Mouse (Mus musculus) telencephalon, adult 2 months (tissue): ENCODE measurements around the gene Cpsf6.

Experiments
- DNase-seq: peaks from one replicate; pipeline ENCODE4 v3.0.0-alpha.2; 2011; ENCODE audit warnings: low read depth, low spot score

Gene Cpsf6

DNA sequence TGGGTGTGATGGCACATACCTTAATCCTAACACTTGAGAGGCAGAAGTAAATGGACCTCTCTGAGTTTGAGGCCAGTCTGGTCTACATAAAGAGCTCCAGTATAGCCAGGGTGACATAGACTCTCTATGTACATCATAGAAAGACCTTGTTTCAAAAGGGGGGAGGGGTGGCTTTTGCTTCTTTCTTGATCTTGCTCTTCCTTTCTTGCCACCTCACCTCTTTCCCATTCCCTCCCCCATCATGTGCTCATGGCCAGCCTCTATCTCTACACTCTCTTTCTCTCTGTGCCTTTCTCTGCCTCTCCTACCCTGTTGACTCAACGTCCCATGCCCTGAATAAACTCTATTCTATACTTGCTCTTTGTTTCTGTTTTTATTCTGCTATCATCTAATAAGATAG lies 6.4 kb upstream of the Cpsf6 start:
- DNase-seq: no peak

DNA sequence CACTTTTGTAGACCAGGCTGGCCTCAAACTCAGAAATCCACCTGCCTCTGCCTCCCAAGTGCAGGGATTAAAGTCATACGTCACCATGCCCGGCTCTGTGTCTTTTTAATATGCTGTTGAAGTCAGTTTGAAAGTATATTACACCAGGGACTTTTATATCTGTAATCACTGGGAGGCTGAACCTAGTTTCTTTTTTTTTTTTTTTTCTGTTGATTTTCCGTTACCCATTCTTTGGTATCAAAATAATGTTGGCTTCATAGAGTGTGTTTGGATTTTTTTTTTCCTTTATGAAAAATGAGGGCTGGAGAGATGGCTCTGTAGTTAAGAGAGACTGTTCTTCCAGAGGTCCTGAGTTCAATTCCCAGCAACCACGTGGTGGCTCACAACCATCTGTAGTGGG lies 5.6 kb upstream of the Cpsf6 start:
- no peak for DNase-seq

DNA sequence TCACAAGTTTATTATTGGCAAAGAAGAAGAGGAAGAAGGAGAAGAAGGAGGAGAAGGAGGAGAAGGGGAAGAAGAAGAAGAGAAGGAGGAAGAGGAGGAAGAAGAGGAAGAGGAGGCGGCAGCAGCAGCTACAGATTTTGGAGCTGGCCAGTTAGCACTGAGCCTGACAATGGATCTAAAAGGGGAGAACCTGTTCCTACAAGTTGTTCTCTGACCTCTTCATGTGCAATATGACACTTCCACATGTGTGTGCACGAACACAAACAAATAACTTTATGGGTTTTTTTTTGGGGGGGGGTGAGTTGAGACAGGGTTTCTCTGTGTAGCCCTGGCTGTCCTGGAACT lies 5.2 kb upstream of the Cpsf6 start:
- no peak for DNase-seq

DNA sequence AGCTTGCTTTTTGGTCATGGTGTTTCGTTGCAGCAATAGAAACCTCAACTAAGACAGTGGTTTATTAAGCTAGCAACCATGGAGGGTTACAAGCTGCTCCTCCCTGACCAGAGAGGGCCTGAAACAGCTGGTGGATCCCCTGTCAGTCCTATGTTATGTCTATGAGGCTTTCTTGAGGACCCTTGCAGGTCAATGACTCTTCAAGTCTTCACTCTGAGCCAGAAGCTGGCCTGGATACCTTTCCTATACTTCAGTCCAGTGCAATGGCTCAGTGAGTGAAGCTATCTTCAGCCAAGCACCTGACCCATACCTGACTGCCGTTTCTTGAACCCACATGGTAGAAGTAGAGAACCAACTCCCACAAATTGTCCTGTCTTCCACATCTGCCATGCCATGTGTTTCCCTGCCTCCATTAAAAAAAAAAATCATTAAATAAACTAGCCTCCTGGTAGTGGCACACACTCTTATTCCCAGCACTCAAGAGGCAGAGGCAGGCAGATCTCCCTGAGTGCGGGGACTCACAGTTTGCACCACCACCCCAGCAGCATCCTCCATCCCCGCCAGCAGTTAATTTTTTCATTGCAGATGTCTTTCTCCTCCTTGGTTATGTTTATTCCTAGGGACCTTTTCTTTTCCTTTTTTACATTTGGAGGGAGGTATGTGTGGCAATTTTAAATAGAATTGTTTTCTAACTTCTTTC lies 4.7 kb upstream of the Cpsf6 start:
- DNase-seq: no peak

DNA sequence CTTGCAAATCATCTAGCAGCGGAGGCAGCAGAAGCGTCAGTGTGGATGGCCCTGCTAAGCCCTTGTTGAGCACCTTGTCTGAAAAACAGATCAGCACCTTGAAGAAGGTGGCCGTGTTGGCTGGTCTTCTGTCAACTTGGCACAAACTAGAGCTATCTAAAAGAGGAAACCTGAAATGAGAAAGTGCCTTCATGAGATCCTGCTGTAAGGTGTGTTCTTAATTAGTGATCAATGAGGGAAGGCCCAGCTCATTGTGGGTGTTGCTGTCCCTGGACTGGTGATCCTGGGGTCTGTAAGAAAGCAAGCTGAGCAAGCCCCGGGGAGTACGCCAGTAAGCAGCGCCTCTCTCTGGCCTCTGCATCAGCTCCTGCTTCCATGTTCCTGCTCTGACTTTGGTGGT lies 4.1 kb upstream of the Cpsf6 start:
- DNase-seq: no peak

DNA sequence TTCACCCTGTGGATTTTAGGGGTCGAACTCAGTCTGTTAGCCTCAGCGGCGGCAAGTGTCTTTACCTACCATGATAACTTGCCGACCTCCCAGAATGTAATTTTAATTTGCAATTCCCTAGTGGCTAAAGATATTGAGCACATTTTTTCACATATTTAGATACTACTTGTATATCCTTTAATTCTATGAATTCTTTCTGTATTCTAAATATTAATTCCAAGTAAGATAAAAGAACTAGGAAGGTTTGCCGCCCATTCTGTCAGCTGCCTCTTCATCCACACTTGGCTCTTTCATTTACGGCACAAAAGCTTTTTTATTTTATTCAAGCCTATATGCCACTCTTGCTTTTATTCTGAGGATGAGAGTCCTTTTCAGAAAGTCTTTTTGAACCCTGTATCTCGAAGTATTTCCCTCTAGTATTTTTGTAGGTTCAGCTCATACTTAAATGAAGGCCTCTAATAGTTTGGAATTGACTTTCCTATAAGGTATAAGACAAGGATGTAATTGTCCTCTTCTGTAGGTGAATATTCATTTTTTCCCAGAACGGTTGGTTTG lies 3.3 kb upstream of the Cpsf6 start:
- DNase-seq: no peak

DNA sequence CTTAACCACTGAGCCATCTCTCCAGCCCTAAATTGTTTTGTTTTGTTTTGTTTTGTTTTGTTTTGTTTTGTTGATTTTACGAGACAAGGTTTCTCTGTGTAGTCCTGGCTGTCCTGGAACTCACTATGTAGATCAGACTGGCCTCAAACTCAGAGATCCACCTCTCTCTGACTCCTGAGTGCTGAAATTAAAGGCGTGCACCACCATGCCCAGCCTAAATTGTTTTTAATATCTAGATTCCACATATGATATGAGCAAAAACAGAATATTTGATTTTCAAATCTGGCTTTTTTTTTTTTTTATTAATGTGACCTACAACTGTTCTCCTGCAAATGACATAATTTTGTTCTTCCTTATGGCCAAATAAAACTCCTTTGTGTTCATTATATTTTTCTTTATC lies 2.3 kb upstream of the Cpsf6 start:
- no peak for DNase-seq

DNA sequence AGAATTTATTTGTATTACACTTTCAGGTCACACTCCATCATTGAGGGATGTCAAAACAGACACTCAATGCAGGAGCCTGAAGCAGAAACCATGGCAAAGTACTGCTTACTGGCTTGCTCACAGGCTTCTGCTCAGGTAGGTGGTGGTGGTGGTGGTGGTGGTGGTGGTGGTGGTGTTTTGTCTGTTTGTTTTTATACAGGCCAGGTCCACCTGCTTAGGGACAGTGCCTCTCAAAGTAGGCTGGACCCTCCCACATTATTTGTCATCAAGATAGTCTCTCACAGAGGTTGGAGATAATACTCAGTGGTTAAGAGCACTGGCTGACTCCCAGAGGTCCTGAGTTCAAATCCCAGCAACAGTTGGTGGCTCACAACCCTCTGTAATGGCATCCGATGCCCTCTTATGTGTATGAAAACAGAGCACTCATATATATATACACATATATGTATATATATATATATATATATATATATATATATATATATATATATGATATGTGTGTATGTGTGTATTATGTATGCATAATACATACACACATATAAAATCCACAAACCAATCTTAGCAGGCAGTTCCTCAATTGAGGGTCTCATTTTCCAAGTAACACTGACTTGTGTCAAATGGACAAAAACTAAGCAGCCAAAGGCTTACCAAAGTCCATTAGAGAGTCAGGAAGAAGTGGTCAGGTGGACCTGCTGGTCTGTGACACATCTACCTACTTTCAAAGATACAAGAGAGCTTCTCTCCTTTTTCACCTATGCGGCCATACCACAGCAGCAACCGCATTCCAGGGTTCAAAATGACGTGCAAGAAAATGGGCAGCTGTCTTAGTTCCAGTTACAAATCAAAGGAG lies 1.1 kb upstream of the Cpsf6 start:
- no peak for DNase-seq

DNA sequence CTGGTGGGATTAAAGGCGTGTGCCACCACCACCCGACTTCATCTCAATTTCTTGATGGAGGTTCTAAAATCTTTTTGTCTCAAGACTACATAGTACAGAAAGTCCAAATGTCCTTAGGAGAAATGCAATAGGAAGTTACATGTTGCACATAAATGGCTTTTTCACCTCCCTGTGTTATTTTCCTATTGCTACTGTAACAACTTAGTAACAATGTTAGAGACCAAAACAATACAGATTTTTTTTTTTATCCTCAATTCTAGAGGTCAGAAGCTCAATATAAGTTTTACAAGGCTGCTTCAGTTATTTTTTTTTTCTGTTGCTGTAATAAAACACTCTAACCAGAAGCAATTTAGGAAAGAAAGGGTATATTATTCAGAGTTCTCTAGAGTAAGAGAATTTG lies 374 bp downstream of the Cpsf6 start:
- DNase-seq: no peak

DNA sequence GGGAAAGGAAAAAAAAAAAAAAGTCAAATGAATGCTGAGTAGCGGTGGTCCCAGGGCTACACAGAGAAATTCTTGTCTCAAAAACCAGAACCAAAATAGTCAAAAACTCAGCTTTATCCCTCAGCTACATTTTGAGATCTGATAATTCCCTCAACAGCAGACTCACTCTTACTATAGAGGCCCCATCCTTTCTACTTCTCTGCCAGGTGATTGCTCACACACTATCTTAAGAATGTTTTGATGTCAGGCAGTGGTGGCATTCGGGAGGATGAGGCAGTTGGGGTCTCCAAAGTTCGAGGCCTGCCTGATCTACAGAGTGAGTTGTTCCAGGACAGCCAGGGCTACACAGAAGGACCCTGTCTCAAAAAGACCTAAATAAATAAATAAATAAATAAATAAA lies 1.2 kb downstream of the Cpsf6 start:
- no peak for DNase-seq

DNA sequence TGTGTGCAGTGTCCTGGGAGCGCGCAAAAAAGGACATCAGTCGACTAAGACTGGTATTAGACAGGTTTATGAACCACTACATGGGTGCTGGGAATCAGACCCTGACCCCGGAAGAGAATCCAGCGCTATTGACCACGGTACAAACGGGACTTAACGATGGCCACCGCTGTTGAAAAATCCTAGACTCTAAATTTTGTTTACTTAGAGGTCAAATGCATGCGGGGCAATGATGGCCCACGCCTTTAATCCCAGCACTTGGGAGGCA lies 1.6 kb downstream of the Cpsf6 start:
- no peak for DNase-seq

DNA sequence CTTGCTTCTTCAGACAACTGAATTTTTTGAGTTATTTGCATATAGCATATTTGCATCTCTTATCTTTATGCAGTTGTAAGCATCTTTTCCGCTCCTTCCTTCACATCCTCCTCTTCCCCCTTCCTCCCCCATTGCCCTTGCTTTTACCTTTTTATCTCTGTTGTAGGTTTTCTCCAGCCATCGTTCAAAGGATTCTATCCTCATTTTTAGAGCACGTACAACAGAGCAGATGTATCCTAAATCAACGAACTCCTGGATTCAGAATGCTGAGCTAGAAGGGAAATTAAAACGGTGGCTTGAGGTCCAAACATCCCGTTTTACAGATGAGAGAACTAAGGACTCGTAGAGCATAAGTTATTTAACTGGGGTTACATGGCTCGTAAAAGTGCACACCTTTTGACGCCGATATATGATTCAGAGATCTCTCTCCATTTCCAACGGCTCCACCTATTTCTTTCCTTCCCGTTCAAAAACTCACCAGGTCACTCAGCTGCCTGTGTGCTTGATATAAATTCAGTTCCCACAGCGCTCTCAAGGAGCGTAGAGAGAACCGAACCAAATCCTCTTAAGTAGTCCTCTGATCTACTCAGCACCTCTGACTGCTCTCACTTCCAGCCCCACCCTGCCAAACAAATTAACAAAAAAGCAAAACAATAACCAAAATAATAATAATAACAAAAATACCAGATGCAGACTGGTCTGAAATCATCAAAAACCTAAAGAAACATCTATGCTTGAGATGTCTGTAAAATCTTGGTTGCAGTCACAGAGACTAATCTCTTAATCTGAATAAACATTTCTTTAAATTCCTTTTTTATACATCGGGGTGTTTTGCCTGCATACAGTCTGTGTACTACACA lies 2.2 kb downstream of the Cpsf6 start:
- DNase-seq: no peak

DNA sequence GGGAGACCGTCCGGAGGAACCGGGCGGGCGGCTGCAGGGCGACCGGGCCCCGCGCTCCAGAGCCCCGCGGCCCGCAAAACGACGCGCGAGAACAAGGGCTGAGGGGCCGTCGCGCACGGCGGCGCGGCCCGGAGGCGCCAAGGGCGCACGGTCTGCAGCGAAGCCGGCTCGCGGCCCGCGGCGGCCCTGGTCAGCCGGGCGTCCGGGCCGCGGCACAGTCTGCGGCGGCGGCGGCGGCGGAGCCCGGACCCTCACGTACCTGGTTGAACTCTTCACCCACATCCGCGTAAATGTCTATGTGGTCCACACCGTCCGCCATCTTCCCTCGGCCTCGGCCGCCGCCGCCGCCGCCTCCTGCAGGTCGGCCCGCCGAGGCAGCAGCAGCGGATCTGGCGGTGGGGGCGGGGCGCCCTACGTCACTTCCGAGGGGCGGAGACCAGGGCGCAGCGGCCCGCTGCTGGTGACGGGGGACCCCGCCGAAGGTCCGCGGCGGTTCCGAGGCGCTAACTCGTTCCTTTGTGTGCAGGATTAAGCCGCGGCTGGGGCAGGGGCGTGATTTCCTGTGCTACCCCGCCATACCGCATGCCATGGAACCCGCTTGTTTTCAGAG lies 3.1 kb downstream of the Cpsf6 start:
- peak; percentile 73 for DNase-seq

DNA sequence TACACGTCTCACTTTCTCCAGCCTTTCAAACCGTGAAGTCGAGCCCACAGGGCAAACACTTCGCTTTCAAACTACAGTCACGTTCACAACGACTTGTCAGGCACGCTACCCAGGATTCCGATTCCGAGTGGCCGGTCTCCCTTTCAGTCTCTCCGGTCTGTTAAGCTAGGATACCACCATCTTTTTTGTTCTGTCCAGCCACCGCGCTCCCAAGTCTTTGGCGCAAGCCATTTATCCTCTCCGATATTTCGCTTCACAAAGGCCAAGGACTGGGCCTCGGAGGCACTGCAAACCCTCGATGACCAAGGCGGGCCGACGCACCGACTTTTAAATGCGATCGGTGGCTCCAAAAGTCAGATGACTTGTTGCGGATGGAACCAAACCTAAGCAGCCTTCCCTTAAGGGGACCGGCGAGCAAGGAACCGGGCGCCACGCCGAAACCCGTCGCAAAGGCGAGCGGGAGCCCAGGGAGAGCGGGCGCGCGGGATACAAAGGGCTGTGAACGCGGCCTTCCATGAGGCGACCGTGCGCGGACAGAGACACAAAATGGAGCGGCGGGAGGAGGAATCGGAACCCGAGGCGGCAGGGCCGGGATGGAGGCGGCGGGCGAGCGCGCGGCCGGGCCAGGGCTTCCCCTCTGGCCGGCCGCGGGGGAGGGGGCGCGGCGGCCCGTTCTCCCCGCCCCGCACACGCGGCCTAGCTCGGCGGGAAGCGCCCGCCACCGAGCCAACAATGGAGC lies 3.8 kb downstream of the Cpsf6 start:
- DNase-seq: peak; percentile 15

DNA sequence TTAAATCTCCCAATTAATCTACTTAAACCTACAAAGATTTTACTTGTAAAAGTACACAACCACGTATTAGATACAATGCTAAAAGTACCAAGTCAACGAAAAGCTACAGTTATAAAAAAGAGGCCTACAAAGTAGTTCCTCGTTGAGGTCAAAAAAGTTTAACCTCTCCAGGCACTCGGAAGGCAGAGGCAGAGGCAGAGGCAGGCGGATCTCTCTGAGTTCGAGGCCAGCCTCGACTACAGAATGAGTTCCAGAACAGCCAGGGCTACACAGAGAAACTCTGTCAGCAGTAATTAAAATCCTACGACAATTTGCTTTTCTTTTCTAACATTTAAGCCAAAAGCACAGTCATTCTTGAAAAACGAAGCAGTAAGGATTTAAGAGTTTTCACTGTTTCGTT lies 4.7 kb downstream of the Cpsf6 start:
- DNase-seq: no peak

DNA sequence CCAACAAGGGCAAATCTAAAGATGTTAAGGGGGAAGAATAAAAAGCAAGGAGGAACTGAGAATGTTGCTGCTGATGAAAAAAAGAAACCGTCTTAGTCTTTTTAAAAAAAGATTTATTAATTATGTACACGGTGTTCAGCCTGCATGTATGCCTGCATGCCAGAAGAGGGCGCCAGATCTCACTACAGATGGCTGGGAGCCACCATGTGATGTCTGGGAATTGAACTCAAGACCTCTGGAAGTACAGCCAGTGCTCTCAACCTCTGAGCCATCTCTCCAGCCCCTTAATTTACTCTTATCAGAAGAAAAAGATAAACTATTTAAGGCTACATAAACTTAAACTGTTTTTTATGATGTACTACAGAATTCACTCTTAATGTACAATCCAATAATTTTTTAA lies 16.7 kb downstream of the Cpsf6 start:
- DNase-seq: no peak

DNA sequence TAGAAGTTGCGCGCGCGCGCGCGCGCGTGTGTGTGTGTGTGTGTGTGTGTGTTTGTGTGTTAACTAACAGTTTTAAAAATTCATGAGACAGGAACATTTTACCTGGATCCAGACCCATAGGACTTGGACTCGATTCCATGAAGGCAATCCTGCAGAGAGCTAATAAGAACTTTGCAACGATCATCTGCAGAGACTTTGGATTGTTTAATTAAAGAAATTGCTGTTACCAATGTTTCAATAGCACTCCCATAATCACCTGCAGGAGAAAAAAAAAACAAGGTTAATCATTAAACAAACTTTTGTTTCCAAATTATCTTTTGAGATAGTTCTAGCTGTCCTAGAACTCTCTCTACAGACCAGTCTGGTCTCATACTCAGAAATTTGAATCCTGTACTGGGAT lies 20.9 kb downstream of the Cpsf6 start:
- DNase-seq: no peak

DNA sequence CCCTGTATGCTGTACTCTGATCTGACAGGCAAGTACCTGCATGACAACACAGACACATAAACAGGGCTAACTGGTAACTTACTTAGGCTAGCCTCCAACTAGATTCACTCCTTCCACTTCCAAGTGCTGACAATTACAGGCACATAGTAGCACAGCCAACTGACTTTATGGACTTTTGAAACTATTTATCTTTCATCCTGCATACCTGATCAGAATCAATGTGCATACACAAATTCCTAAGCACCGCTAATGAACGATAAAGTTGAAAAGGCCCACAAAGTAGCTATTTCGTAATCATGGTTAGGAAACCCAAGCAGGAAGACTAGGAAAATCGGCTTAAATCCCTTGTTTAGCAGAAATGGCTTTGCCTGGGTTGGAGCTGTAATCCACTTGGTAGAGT lies 36.8 kb downstream of the Cpsf6 start:
- DNase-seq: no peak

DNA sequence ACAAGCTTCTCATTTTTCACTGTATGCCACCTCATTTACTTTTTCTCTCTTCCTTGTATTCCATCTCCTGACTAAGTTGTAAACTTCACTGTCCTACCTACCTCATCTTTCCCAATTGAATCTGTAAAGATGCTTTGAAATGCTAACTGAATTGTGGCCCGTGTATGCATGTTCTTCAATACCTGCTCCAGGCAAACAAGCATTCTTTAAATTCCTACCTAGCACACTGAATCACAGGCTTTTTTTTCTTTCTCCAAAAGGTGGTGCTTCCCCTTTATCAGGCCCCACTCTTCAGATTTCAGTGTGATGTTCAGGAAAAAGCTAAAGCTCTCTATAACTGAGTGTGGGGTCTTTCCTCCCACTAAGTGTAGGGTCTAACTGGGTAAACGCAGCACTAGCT lies 37.4 kb downstream of the Cpsf6 start:
- DNase-seq: no peak

DNA sequence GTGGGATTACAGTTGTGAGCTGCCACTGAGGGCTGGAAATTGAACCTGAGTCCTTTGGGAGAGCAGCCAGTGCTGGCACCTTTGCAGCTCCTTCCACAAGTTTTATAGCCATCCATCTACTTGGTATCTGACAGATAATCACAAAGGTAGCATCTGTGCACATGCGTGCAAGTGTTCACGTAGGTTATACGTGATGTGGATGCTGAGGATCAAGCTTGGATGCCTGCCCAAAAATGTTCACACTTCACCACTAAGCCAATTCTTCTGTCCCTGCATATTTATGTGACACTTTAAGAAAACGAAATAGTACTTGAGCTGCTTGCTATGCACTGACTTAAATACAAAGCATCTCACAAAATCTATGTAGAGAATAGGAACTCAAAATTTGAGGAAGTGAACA lies 38.8 kb downstream of the Cpsf6 start:
- DNase-seq: no peak

DNA sequence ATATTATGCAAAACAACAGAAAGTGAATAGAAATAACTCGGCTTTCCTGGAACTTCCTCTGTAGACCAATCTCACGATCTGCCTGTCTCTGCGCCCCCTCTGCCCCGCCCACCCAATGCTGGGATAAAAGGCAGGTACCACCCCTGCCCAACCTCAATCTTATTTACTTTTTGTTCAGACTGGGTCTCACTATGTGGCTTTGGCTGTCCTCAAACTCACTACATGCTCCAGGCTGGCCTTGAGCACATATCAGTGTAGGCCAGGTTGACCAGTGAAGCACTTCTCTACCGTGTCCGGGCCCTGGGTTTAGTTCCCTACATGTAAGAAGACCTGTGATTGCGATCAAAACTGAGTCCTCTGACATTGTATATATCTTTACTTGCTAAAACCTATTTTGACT lies 40.6 kb downstream of the Cpsf6 start:
- DNase-seq: no peak
